Mouse (Mus musculus) G1E (cell line): ENCODE measurements around the gene Cwf19l1.

Source experiments
- CTCF ChIP-seq: IDR thresholded peaks from 2 replicates; pipeline ENCODE4 v1.5.1; 2012; ENCODE audit warnings: low read depth, low read length, inconsistent platforms, mixed read lengths
- GATA1 ChIP-seq: IDR thresholded peaks from 2 replicates; pipeline ENCODE4 v1.6.1; 2012; ENCODE audit warnings: borderline replicate concordance, low read length, inconsistent platforms, mixed read lengths
- POLR2AphosphoS5 ChIP-seq: IDR thresholded peaks from 2 replicates; pipeline ENCODE4 v1.6.1; 2012; ENCODE audit warnings: low read depth, low read length, inconsistent platforms; ENCODE audit not compliant: insufficient replicate concordance

- no peak for TF ChIP-seq CTCF
- TF ChIP-seq POLR2AphosphoS5: no peak
- TF ChIP-seq GATA1: no peak
Measured at GRCm38 (mm10) chr19:44107661-44108521, 27.8 kb downstream of the Cwf19l1 start.
